Mouse (Mus musculus) ES-E14 (cell line): ENCODE measurements around the gene Rps8. TPM values are rescaled to one million over a fixed set of nuclear protein-coding genes. Genes with fewer than 3 reads are reported as not detected.

ENCODE experiments used
- DNase-seq: peaks from one replicate; pipeline ENCODE4 v3.0.0-alpha.2; 2013; ENCODE audit warnings: low read depth, low spot score
- H3K27ac ChIP-seq: 2 replicates; pipeline ENCODE4 v1.5.1; 2012; ENCODE audit warnings: low read depth, mild to moderate bottlenecking, low read length, moderate library complexity, mixed read lengths; ENCODE audit not compliant: poor library complexity, insufficient read depth, severe bottlenecking
- H3K36me3 ChIP-seq: 2 replicates; pipeline ENCODE4 v1.6.1; 2012; ENCODE audit warnings: mild to moderate bottlenecking, low read length, moderate library complexity, mixed read lengths; ENCODE audit not compliant: control insufficient read depth, poor library complexity, insufficient read depth, severe bottlenecking
- H3K4me1 ChIP-seq, 2 experiments: fragments of 150-350 bp in 1 of 2; sonication (generic) in 1 of 2; 2 replicates each; pipeline ENCODE4 v1.6.1; 2012; ENCODE audit warnings: low read length in 2 of 2, mild to moderate bottlenecking in 1 of 2, mixed read lengths in 1 of 2; ENCODE audit not compliant: control insufficient read depth in 2 of 2, insufficient read depth in 2 of 2, poor library complexity in 1 of 2
- H3K4me3 ChIP-seq, 2 experiments: fragments of 150-350 bp in 1 of 2; sonication (generic) in 1 of 2; 2 replicates each; pipeline ENCODE4 v1.5.1; 2012; ENCODE audit warnings: low read length in 2 of 2, low read depth in 1 of 2, mild to moderate bottlenecking in 1 of 2, mixed read lengths in 1 of 2; ENCODE audit not compliant: insufficient read depth in 1 of 2, poor library complexity in 1 of 2, severe bottlenecking in 1 of 2
- H3K9ac ChIP-seq: 2 replicates; pipeline ENCODE4 v1.6.1; 2012; ENCODE audit warnings: low read depth, mild to moderate bottlenecking, low read length, mixed read lengths; ENCODE audit not compliant: poor library complexity, insufficient read depth, severe bottlenecking
- H3K9me3 ChIP-seq: fragments of 150-350 bp; sonication (generic); 2 replicates; pipeline ENCODE4 v1.6.1; 2012; ENCODE audit warnings: low read depth, mild to moderate bottlenecking, low read length; ENCODE audit not compliant: control insufficient read depth, insufficient read depth
- CHD2 ChIP-seq: IDR thresholded peaks from 2 replicates; pipeline ENCODE4 v1.6.1; 2014; ENCODE audit warnings: mild to moderate bottlenecking, low read depth, low read length, inconsistent platforms
- HCFC1 ChIP-seq: IDR thresholded peaks from 2 replicates; pipeline ENCODE4 v1.6.1; 2012; ENCODE audit warnings: low read length, inconsistent platforms, borderline replicate concordance; ENCODE audit not compliant: insufficient read depth
- MAFK ChIP-seq: IDR thresholded peaks from 2 replicates; pipeline ENCODE4 v1.6.1; 2014; ENCODE audit warnings: mild to moderate bottlenecking, low read depth, low read length, inconsistent platforms; ENCODE audit not compliant: insufficient read depth
- ZC3H11A ChIP-seq: IDR thresholded peaks from 2 replicates; pipeline ENCODE4 v1.6.1; 2012; ENCODE audit warnings: low read depth, mild to moderate bottlenecking, inconsistent platforms, low read length, borderline replicate concordance
- ZNF384 ChIP-seq: IDR thresholded peaks from 2 replicates; pipeline ENCODE4 v1.6.1; 2012; ENCODE audit warnings: low read depth, low read length, inconsistent platforms
- in situ Hi-C, 2 experiments: fragments of 600-800 bp; cut with MboI; formaldehyde crosslinking; loops; one replicate each; pipeline ENCODE4 v1.15.1; 2025; ENCODE audit warnings: low sequenced_read_pairs in 2 of 2, inconsistent platforms in 1 of 2; ENCODE audit not compliant: unreplicated experiment in 2 of 2
- total RNA-seq: library from RNA; depleted of rRNA; stranded (reverse); fragments of 300-350 nt; gene quantifications from 2 replicates; pipeline ENCODE4 v1.2.3, GENCODE M21; 2012; rRNA removed

The Rps8 gene
- total RNA-seq, 1 experiment, result 3,133 TPM

DNA sequence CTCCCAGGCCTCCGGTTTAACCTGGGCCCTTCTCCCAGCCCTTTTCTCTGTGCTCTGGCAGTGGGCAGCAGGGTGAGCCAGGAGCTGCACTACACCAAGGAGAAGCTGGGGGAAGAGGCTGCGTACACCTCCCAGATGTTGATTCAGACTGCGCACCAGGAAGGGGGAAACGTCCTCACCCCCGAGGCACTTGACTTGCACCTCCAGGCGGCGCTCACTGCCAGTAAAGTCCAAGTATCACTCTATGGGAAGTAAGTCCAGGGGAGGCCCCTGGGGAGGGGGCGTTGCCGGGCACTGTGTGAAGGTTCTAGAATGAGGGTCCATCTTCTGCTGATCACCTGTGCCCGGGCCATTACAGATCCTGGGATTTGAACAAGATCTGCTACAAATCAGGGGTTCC lies 51.4 kb downstream of the Rps8 start:
- Histone ChIP-seq H3K4me1 (peaks cover 2 to 54% of the 10 kb centered on the region in 2 experiments; a peak in 2 of 4 replicates), H3K9me3 (no peaks in the 10 kb centered on the region), H3K27ac (no peak overlapping the region), H3K4me3 (no peak overlapping the region), H3K36me3 (peaks cover 28% of the 10 kb centered on the region), H3K9ac (peak overlapping the region; percentile 4; the same call in 1 of the 2 replicates)
- TF ChIP-seq CHD2 (no peak), HCFC1 (no peak), MAFK (no peak), ZNF384 (no peak), ZC3H11A (no peak)
- in situ Hi-C loops, result no loop called here
- no peak for DNase-seq

Other genes with a start within 250 kb of the Rps8 start
- 65.8 and 82.5 TPM in 2 replicates for gene Urod, start 161.8 kb downstream of the Rps8 start, total RNA-seq
- 14.8 and 21.8 TPM in 2 replicates for gene Hectd3, start 160.9 kb downstream of the Rps8 start, total RNA-seq
- gene Eif2b3, start 136.8 kb downstream of the Rps8 start, total RNA-seq, result 43.7 and 55.1 TPM in 2 replicates
- 28.2 and 80.0 TPM in 2 replicates for gene Ptch2, start 60.2 kb downstream of the Rps8 start, total RNA-seq
- 51.2 and 87.1 TPM in 2 replicates for gene Btbd19, start 30.5 kb downstream of the Rps8 start, total RNA-seq
- 0.49 and 1.2 TPM in 2 replicates for gene Tctex1d4, start 29.4 kb downstream of the Rps8 start, total RNA-seq
- 26.7 and 28.3 TPM in 2 replicates for gene Plk3, start 22.3 kb downstream of the Rps8 start, total RNA-seq
- gene Kif2c, start 26.4 kb upstream of the Rps8 start, total RNA-seq, result 73.1 and 86.0 TPM in 2 replicates
- gene Tmem53, start 95.7 kb upstream of the Rps8 start, total RNA-seq, result 2.2 and 3.4 TPM in 2 replicates
- 0.18 TPM in 1 of 2 replicates, not detected in the other for gene Armh1, start 95.9 kb upstream of the Rps8 start, total RNA-seq